18 mouse cellular contexts compared by ENCODE assay signal in the genomic region with DNA sequence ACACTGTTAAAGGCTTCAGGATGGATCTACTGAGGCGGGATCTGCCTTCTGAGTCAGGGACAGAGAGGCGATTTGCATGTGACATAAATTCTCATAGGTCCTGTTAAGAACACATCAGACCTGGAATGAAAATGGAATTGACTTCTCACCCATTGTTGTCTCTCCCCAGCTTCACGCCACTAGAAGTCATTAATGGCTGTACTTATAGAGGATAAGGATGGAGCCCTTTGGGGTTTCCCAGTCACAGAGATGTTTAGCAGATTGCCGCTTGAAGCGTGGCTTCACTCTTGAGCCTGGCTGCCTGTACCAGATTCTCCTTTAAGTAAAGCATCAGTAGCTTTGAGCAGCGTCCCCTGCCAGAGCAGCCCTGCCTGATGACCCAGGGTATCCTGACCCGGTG.
DNase-seq lines count a peak whose midpoint lies in the region; ATAC-seq and TF ChIP-seq lines count a peak whose summit lies in the region.
"Had no signal": no experiment of that assay in that cellular context is flagged by ENCODE, and none has a peak within 500 bp of the region (broad histone marks: within the 10 kb centered on the region; RNA-seq: fewer than 3 reads in every experiment).

No protein-coding gene starts in this region.

- H3K27me3 ChIP-seq in midbrain, embryonic 14.5 days (ENCODE audit: control insufficient read depth, insufficient read depth, low read length) = no peaks in the 10 kb centered on the region
- no peaks in the 10 kb centered on the region for H3K27me3 ChIP-seq in midbrain, postnatal 0 days (ENCODE audit: insufficient read depth, low read length)
- no peaks in the 10 kb centered on the region for H3K27me3 ChIP-seq in neural tube, embryonic 15.5 days (replicated peaks)
- H3K27me3 ChIP-seq: embryonic facial prominence, embryonic 13.5 days; forebrain, embryonic 12.5 days had no signal

- no peak overlapping the region for H3K4me3 ChIP-seq in midbrain, embryonic 14.5 days (replicated peaks; ENCODE audit: low read depth, low read length)
- H3K4me3 ChIP-seq in midbrain, postnatal 0 days (ENCODE audit: low read depth, low read length) = no peak overlapping the region
- H3K4me3 ChIP-seq in neural tube, embryonic 15.5 days (replicated peaks) = no peak overlapping the region
- H3K4me3 ChIP-seq: embryonic facial prominence, embryonic 13.5 days; forebrain, embryonic 12.5 days; gastrocnemius, adult 2 months; heart, embryonic 13.5 days had no signal

- peak overlapping the region; percentile 34 for H3K27ac ChIP-seq in midbrain, embryonic 14.5 days (replicated peaks; ENCODE audit: low read depth, low read length)
- H3K27ac ChIP-seq in midbrain, postnatal 0 days (ENCODE audit: low read depth, low read length) = no peak overlapping the region
- no peak overlapping the region for H3K27ac ChIP-seq in neural tube, embryonic 15.5 days (replicated peaks)
- H3K27ac ChIP-seq: embryonic facial prominence, embryonic 13.5 days; forebrain, embryonic 12.5 days; gastrocnemius, adult 2 months; heart, embryonic 13.5 days had no signal

- H3K4me2 ChIP-seq in midbrain, embryonic 14.5 days (ENCODE audit: low read length) = peak overlapping the region; percentile 6
- H3K4me2 ChIP-seq in midbrain, postnatal 0 days (ENCODE audit: low read depth, low read length, poor library complexity, severe bottlenecking) = no peak overlapping the region
- peak overlapping the region; percentile 20; the same call in 1 of the 2 replicates for H3K4me2 ChIP-seq in neural tube, embryonic 15.5 days
- H3K4me2 ChIP-seq: embryonic facial prominence, embryonic 13.5 days; forebrain, embryonic 12.5 days; heart, embryonic 13.5 days had no signal

- no peaks in the 10 kb centered on the region for H3K9me3 ChIP-seq in midbrain, embryonic 14.5 days (ENCODE audit: control insufficient read depth, low read length)
- no peaks in the 10 kb centered on the region for H3K9me3 ChIP-seq in midbrain, postnatal 0 days (ENCODE audit: low read length)
- H3K9me3 ChIP-seq in neural tube, embryonic 15.5 days (replicated peaks) = no peaks in the 10 kb centered on the region
- H3K9me3 ChIP-seq: embryonic facial prominence, embryonic 13.5 days; forebrain, embryonic 12.5 days; heart, embryonic 13.5 days had no signal

- no peaks in the 10 kb centered on the region for H3K36me3 ChIP-seq in midbrain, embryonic 14.5 days (ENCODE audit: control insufficient read depth, insufficient read depth, low read length)
- H3K36me3 ChIP-seq in midbrain, postnatal 0 days (ENCODE audit: insufficient read depth, low read length) = no peaks in the 10 kb centered on the region
- no peaks in the 10 kb centered on the region for H3K36me3 ChIP-seq in neural tube, embryonic 15.5 days
- H3K36me3 ChIP-seq: embryonic facial prominence, embryonic 13.5 days; forebrain, embryonic 12.5 days; heart, embryonic 13.5 days had no signal

- intact Hi-C loops in heart, postnatal 25 days (cut with DNase I) = no loop called here

- no peak for ATAC-seq in midbrain, embryonic 14.5 days (ENCODE audit: low FRiP score, low TSS enrichment)
- no peak for ATAC-seq in midbrain, postnatal 0 days (ENCODE audit: low FRiP score)
- no peak for ATAC-seq in neural tube, embryonic 15.5 days (ENCODE audit: low FRiP score)

- peak; percentile 56 for DNase-seq in heart, adult 11 months
- DNase-seq in heart, postnatal 25 days (ENCODE audit: low spot score) = no peak
- peak; percentile 61 for DNase-seq in midbrain, embryonic 14.5 days
- no peak for DNase-seq in midbrain, postnatal 0 days (ENCODE audit: low spot score)
- DNase-seq in layer of hippocampus, adult 11-12 months (ENCODE audit: low spot score) = no peak
- DNase-seq in left cerebral cortex, adult 18-20 months (ENCODE audit: low spot score in 2 of 2) = no peak
- DNase-seq: adrenal gland, postnatal 10 days; cerebellum, adult 11-12 months; cerebellum, adult 9-10 months; cerebellum, postnatal 25 days; gastrocnemius, adult 2 months; gastrocnemius, postnatal 25 days; heart, postnatal 4 days had no signal

- 30% methylated on average over 7 of the region's 7 CpGs for WGBS in midbrain, embryonic 14.5 days
- 33% methylated on average over 7 of the region's 7 CpGs for WGBS in midbrain, postnatal 0 days
- WGBS in neural tube, embryonic 15.5 days = 49% methylated on average over 7 of the region's 7 CpGs

- H3K4me1 ChIP-seq in midbrain, embryonic 14.5 days (ENCODE audit: control insufficient read depth, insufficient read depth, low read length) = peaks cover 19% of the 10 kb centered on the region
- H3K4me1 ChIP-seq in midbrain, postnatal 0 days (ENCODE audit: insufficient read depth, low read length) = no peaks in the 10 kb centered on the region
- H3K4me1 ChIP-seq in neural tube, embryonic 15.5 days = peaks cover 16% of the 10 kb centered on the region

- TF ChIP-seq CTCF in midbrain, postnatal 0 days (IDR thresholded peaks at IDR 0.05) = no peak

- peak overlapping the region; percentile 17; the same call in 1 of the 2 replicates for H3K9ac ChIP-seq in midbrain, embryonic 14.5 days (replicated peaks; ENCODE audit: low read length)
- no peak overlapping the region for H3K9ac ChIP-seq in midbrain, postnatal 0 days (replicated peaks; ENCODE audit: low read length, poor library complexity, severe bottlenecking)
- no peak overlapping the region for H3K9ac ChIP-seq in neural tube, embryonic 15.5 days (replicated peaks)
- H3K9ac ChIP-seq: embryonic facial prominence, embryonic 13.5 days; forebrain, embryonic 12.5 days; heart, embryonic 13.5 days; hindbrain, embryonic 14.5 days had no signal

Comparison
In these comparisons a context has a peak if more than half of its experiments do, and no peak if none do; other contexts are left out.
1. DNase-seq: peak in heart, adult 11 months (single experiment) and midbrain, embryonic 14.5 days (single experiment); none in heart, postnatal 25 days (single experiment), midbrain, postnatal 0 days (single experiment), layer of hippocampus, adult 11-12 months (single experiment) and left cerebral cortex, adult 18-20 months (0 of 2).